Mouse (Mus musculus) midbrain, postnatal 0 days (tissue): ENCODE measurements at regions not wholly inside any gene's neighbourhood (a gene's known extent, or its start where the extent isn't known, plus 50 kb on each side); places are given as distances from the start of the nearest gene placed in this dataset.
A peak's percentile ranks its signal among the peaks of the same experiment; 100 is the strongest.

ENCODE experiments used
- ATAC-seq: fragments of 200-750 bp; cut with Nextera tagmentation; 2 replicates; pipeline ENCODE4 v1.8.0; 2017; ENCODE audit warnings: moderate number of reproducible peaks, mild to moderate bottlenecking, moderate TSS enrichment, moderate library complexity; ENCODE audit not compliant: low FRiP score
- DNase-seq: peaks from one replicate; pipeline ENCODE4 v3.0.0-alpha.2; 2015; ENCODE audit warnings: low spot score
- H3K27ac ChIP-seq: fragments of 300-500 bp; sonication (generic); 2 replicates; pipeline ENCODE4 v1.5.1; 2014; ENCODE audit warnings: low read depth, mild to moderate bottlenecking, low read length, mixed read lengths
- H3K27me3 ChIP-seq: fragments of 300-500 bp; sonication (generic); 2 replicates; pipeline ENCODE4 v1.6.1; 2014; ENCODE audit warnings: low read length, control low read depth, mixed read lengths; ENCODE audit not compliant: insufficient read depth
- H3K36me3 ChIP-seq: fragments of 300-500 bp; sonication (generic); 2 replicates; pipeline ENCODE4 v1.6.1; 2014; ENCODE audit warnings: low read length, control low read depth, mixed read lengths; ENCODE audit not compliant: insufficient read depth
- H3K4me1 ChIP-seq: fragments of 300-500 bp; sonication (generic); 2 replicates; pipeline ENCODE4 v1.6.1; 2014; ENCODE audit warnings: mild to moderate bottlenecking, control low read depth, antibody characterized with exemption, low read length, mixed read lengths; ENCODE audit not compliant: insufficient read depth
- H3K4me2 ChIP-seq: fragments of 300-500 bp; sonication (generic); 2 replicates; pipeline ENCODE4 v1.6.1; 2014; ENCODE audit warnings: low read depth, mild to moderate bottlenecking, low read length, mixed read lengths; ENCODE audit not compliant: poor library complexity, severe bottlenecking
- H3K4me3 ChIP-seq: fragments of 300-500 bp; sonication (generic); 2 replicates; pipeline ENCODE4 v1.5.1; 2014; ENCODE audit warnings: low read depth, mild to moderate bottlenecking, low read length, moderate library complexity
- H3K9ac ChIP-seq: fragments of 300-500 bp; sonication (generic); replicated peaks from 2 replicates; pipeline ENCODE4 v1.6.1; 2014; ENCODE audit warnings: mild to moderate bottlenecking, low read length, moderate library complexity, mixed read lengths; ENCODE audit not compliant: poor library complexity, severe bottlenecking
- H3K9me3 ChIP-seq: fragments of 300-500 bp; sonication (generic); 2 replicates; pipeline ENCODE4 v1.6.1; 2016; ENCODE audit warnings: low read length, control low read depth
- CTCF ChIP-seq: IDR thresholded peaks from 2 replicates; pipeline ENCODE4 v1.5.1; 2016; ENCODE audit warnings: antibody characterized with exemption, mild to moderate bottlenecking
- WGBS: fragments of 180-500 bp; shearing (Covaris S2); extraction: QIAGEN DNeasy Blood & Tissue Kit; methylation state at CpG from one replicate; pipeline ENCODE4 v1.1.7; 2014; 5-methylcytosine and 5-hydroxymethylcytosine counted together

DNA sequence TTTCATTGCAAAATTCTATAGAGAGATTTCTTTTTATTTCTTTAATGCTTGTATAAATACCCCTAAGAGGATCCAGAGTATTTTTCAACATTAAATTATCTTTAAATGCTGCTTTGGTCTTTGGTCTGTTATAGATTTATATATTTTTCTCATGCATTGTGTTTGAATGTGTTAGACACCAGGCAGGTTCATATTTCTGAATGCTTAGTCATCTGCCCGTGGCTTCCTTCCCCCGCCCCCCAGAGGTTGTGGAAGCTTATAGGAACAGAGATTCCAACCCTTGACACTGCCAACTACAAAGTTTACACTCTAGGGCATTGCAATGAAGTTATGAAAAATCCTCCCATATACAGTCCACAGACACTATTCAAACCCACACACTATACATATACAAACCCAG is 1066.6 kb downstream of the Efnb2 start:
- Histone ChIP-seq H3K4me1 (no peaks in the 10 kb centered on the region), H3K9ac (no peak overlapping the region), H3K27me3 (no peaks in the 10 kb centered on the region), H3K9me3 (no peaks in the 10 kb centered on the region), H3K36me3 (no peaks in the 10 kb centered on the region), H3K4me2 (no peak overlapping the region), H3K27ac (no peak overlapping the region), H3K4me3 (no peak overlapping the region)
- 84% methylated on average over 2 of the region's 2 CpGs for WGBS
- no peak for ATAC-seq
- TF ChIP-seq CTCF = no peak
- no peak for DNase-seq

DNA sequence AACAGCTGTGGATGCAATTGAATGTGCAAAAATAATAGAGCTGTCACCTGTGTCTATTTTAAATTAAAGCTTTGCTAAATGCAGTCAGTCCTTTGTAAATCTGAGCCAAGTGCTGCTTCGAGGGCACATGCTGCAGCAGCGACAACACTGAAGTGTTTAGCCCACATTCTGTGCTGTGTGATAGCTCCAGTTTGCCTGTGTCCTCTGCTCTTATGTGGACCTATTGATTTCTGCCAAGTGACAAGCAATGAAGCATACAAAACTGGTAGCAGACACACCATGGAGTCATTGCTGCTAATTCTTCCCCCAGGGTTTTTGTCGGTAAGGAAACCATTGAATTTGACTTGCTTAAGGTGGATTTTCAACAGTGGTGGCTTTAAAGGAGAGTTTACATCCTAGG is 1085.4 kb downstream of the Efnb2 start:
- Histone ChIP-seq H3K36me3 (no peaks in the 10 kb centered on the region), H3K9me3 (no peaks in the 10 kb centered on the region), H3K9ac (no peak overlapping the region), H3K4me3 (no peak overlapping the region), H3K4me1 (no peaks in the 10 kb centered on the region), H3K4me2 (no peak overlapping the region), H3K27me3 (no peaks in the 10 kb centered on the region), H3K27ac (no peak overlapping the region)
- 16% methylated on average over 3 of the region's 3 CpGs for WGBS
- DNase-seq (peak; percentile 19), ATAC-seq (no peak)
- TF ChIP-seq CTCF = no peak

DNA sequence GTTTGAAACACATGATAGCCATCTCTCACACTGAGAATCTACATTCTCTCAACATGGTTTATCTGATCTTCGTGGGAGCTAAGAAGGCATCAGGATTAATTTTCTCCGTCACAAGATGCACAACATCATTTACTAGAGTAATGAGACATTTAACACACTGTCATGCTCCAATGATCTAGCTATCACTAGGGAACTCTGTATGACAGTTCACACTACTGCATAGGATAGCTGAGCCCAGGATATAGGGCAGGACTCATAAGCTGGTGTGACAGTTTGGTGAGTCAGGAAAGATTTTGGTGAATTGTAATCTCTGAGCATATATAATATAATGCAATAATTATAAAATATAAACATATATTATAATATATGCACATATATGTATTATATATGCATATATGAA is 1100.4 kb downstream of the Efnb2 start:
- Histone ChIP-seq H3K4me2 (no peak overlapping the region), H3K9me3 (no peaks in the 10 kb centered on the region), H3K27ac (no peak overlapping the region), H3K4me3 (no peak overlapping the region), H3K4me1 (no peaks in the 10 kb centered on the region), H3K27me3 (no peaks in the 10 kb centered on the region), H3K36me3 (no peaks in the 10 kb centered on the region), H3K9ac (no peak overlapping the region)
- TF ChIP-seq CTCF = no peak
- DNase-seq (peak; percentile 24), ATAC-seq (no peak)
- WGBS = 67% methylated on average over 2 of the region's 2 CpGs

DNA sequence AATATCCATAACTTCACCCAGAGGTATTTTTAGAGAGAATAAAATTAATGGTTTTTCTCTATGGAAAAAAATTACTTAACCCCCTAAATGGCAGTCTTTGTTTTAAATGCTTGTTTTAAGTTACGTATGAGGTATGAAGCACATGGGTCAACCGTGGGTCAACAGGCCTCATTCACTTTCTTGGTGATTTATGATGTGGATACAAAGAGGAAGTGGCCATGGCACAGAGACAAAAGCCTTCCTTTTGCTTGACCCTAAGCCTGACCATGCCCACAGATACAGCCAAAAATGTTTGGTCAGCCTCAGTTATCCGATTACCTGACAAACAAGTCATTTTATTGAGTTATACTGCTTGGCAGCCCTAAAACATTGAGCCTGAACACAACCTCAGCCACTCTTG is 1106.3 kb downstream of the Efnb2 start:
- Histone ChIP-seq H3K27me3 (no peaks in the 10 kb centered on the region), H3K27ac (no peak overlapping the region), H3K4me2 (no peak overlapping the region), H3K36me3 (no peaks in the 10 kb centered on the region), H3K4me3 (no peak overlapping the region), H3K9ac (no peak overlapping the region), H3K4me1 (no peaks in the 10 kb centered on the region), H3K9me3 (no peaks in the 10 kb centered on the region)
- 87% methylated on average over 3 of the region's 3 CpGs for WGBS
- no peak for TF ChIP-seq CTCF
- DNase-seq (no peak), ATAC-seq (no peak)
